Mouse (Mus musculus) forebrain, embryonic 15.5 days (tissue): ENCODE results near the gene Cyth3. TPM values are rescaled to one million over a fixed set of nuclear protein-coding genes. Genes with fewer than 3 reads are reported as not detected.

Experiments used
- ATAC-seq: fragments of 200-750 bp; cut with Nextera tagmentation; replicated peaks from 2 replicates; pipeline ENCODE4 v1.8.0; 2017; ENCODE audit warnings: mild to moderate bottlenecking, moderate TSS enrichment, moderate library complexity
- H3K27ac ChIP-seq: fragments of 300-500 bp; sonication (generic); replicated peaks from 2 replicates; pipeline ENCODE4 v1.5.1; 2015; ENCODE audit warnings: mild to moderate bottlenecking, inconsistent platforms
- H3K27me3 ChIP-seq: fragments of 300-500 bp; sonication (generic); 2 replicates; pipeline ENCODE4 v1.6.1; 2015; ENCODE audit warnings: inconsistent platforms
- H3K36me3 ChIP-seq: fragments of 300-500 bp; sonication (generic); 2 replicates; pipeline ENCODE4 v1.6.1; 2015; ENCODE audit warnings: mild to moderate bottlenecking, inconsistent platforms
- H3K4me1 ChIP-seq: fragments of 300-500 bp; sonication (generic); 2 replicates; pipeline ENCODE4 v1.6.1; 2015; ENCODE audit warnings: inconsistent platforms
- H3K4me2 ChIP-seq: fragments of 300-500 bp; sonication (generic); replicated peaks from 2 replicates; pipeline ENCODE4 v1.6.1; 2015; ENCODE audit warnings: mild to moderate bottlenecking, inconsistent platforms
- H3K4me3 ChIP-seq: fragments of 300-500 bp; sonication (generic); 2 replicates; pipeline ENCODE4 v1.5.1; 2015; ENCODE audit warnings: mild to moderate bottlenecking, inconsistent platforms
- H3K9ac ChIP-seq: fragments of 300-500 bp; sonication (generic); replicated peaks from 2 replicates; pipeline ENCODE4 v1.6.1; 2015; ENCODE audit warnings: mild to moderate bottlenecking, inconsistent platforms
- H3K9me3 ChIP-seq: fragments of 300-500 bp; sonication (generic); 2 replicates; pipeline ENCODE4 v1.6.1; 2016; ENCODE audit warnings: inconsistent platforms
- WGBS: fragments of 180-500 bp; shearing (Covaris S2); methylation state at CpG from one replicate; pipeline ENCODE4 v1.1.7; 2015; ENCODE audit warnings: mixed read lengths; 5-methylcytosine and 5-hydroxymethylcytosine counted together
- polyA plus RNA-seq: library from polyadenylated mRNA; unstranded; fragments of >200 nt; fragmentation: Nextera tagmentation; extraction: Ambion mirVana; gene quantifications from 2 replicates; pipeline ENCODE4 v1.2.1, GENCODE M21; 2015

Gene Cyth3
- polyA plus RNA-seq, 1 experiment from 2014 or later = 42.6 TPM

- Histone ChIP-seq H3K4me2 (no peak overlapping the region), H3K27me3 (no peaks in the 10 kb centered on the region), H3K27ac (no peak overlapping the region), H3K4me1 (peaks cover 8% of the 10 kb centered on the region; the same call in 1 of the 2 replicates), H3K9ac (no peak overlapping the region), H3K9me3 (no peaks in the 10 kb centered on the region), H3K36me3 (no peaks in the 10 kb centered on the region), H3K4me3 (no peak overlapping the region)
- ATAC-seq = no peak
- 89% methylated on average over 11 of the region's 11 CpGs for WGBS
Observed at GRCm38 (mm10) chr5:143593563-143594146, 28.6 kb upstream of the Cyth3 start.

GRCm38 (mm10) chr5:143594291-143595065, 27.8 kb upstream of the Cyth3 start:
- Histone ChIP-seq H3K9ac (no peak overlapping the region), H3K27me3 (no peaks in the 10 kb centered on the region), H3K4me2 (no peak overlapping the region), H3K9me3 (no peaks in the 10 kb centered on the region), H3K36me3 (no peaks in the 10 kb centered on the region), H3K27ac (no peak overlapping the region), H3K4me1 (no peaks in the 10 kb centered on the region), H3K4me3 (no peak overlapping the region)
- WGBS = 86% methylated on average over 3 of the region's 3 CpGs
- ATAC-seq = no peak

GRCm38 (mm10) chr5:143602051-143602450, 20.2 kb upstream of the Cyth3 start:
- Histone ChIP-seq H3K4me3 (no peak overlapping the region), H3K4me2 (no peak overlapping the region), H3K27ac (no peak overlapping the region), H3K27me3 (no peaks in the 10 kb centered on the region), H3K36me3 (no peaks in the 10 kb centered on the region), H3K9ac (no peak overlapping the region), H3K9me3 (no peaks in the 10 kb centered on the region), H3K4me1 (no peaks in the 10 kb centered on the region)
- WGBS = 68% methylated on average over 10 of the region's 10 CpGs
- no peak for ATAC-seq

GRCm38 (mm10) chr5:143604157-143604774, 18.0 kb upstream of the Cyth3 start:
- Histone ChIP-seq H3K9me3 (no peaks in the 10 kb centered on the region), H3K4me3 (no peak overlapping the region), H3K27ac (no peak overlapping the region), H3K27me3 (no peaks in the 10 kb centered on the region), H3K4me1 (no peaks in the 10 kb centered on the region), H3K9ac (no peak overlapping the region), H3K4me2 (no peak overlapping the region), H3K36me3 (no peaks in the 10 kb centered on the region)
- 82% methylated on average over 6 of the region's 7 CpGs for WGBS
- ATAC-seq = no peak

GRCm38 (mm10) chr5:143606756-143607155, 15.5 kb upstream of the Cyth3 start:
- WGBS = 82% methylated on average over 10 of the region's 10 CpGs
- Histone ChIP-seq H3K4me1 (no peaks in the 10 kb centered on the region), H3K9ac (no peak overlapping the region), H3K27me3 (no peaks in the 10 kb centered on the region), H3K4me2 (no peak overlapping the region), H3K9me3 (no peaks in the 10 kb centered on the region), H3K27ac (no peak overlapping the region), H3K36me3 (no peaks in the 10 kb centered on the region), H3K4me3 (no peak overlapping the region)
- no peak for ATAC-seq

GRCm38 (mm10) chr5:143608175-143608574, 14.1 kb upstream of the Cyth3 start:
- Histone ChIP-seq H3K9ac (no peak overlapping the region), H3K4me3 (no peak overlapping the region), H3K27me3 (no peaks in the 10 kb centered on the region), H3K4me1 (no peaks in the 10 kb centered on the region), H3K27ac (no peak overlapping the region; the same call in 1 of the 2 replicates), H3K4me2 (no peak overlapping the region), H3K9me3 (no peaks in the 10 kb centered on the region), H3K36me3 (no peaks in the 10 kb centered on the region)
- 82% methylated on average over 10 of the region's 10 CpGs for WGBS
- ATAC-seq = no peak

- no peak overlapping the region for H3K4me3 ChIP-seq
- ATAC-seq = no peak
- H3K4me1 ChIP-seq = no peaks in the 10 kb centered on the region
- H3K4me2 ChIP-seq = no peak overlapping the region
- H3K9ac ChIP-seq = no peak overlapping the region
- no peaks in the 10 kb centered on the region for H3K9me3 ChIP-seq
- H3K27me3 ChIP-seq = no peaks in the 10 kb centered on the region
- WGBS = 69% methylated on average over 7 of the region's 7 CpGs
- H3K27ac ChIP-seq = no peak overlapping the region
- no peaks in the 10 kb centered on the region for H3K36me3 ChIP-seq
Observed at GRCm38 (mm10) chr5:143611954-143612353, 10.3 kb upstream of the Cyth3 start.

GRCm38 (mm10) chr5:143613265-143613664, 9.0 kb upstream of the Cyth3 start:
- ATAC-seq = no peak
- WGBS = 56% methylated on average over 4 of the region's 4 CpGs
- no peaks in the 10 kb centered on the region for H3K27me3 ChIP-seq
- no peaks in the 10 kb centered on the region for H3K4me1 ChIP-seq
- no peak overlapping the region for H3K27ac ChIP-seq
- no peak overlapping the region for H3K4me2 ChIP-seq
- H3K9ac ChIP-seq = no peak overlapping the region
- H3K9me3 ChIP-seq = no peaks in the 10 kb centered on the region
- H3K4me3 ChIP-seq = no peak overlapping the region
- no peaks in the 10 kb centered on the region for H3K36me3 ChIP-seq

GRCm38 (mm10) chr5:143614519-143614918, 7.7 kb upstream of the Cyth3 start:
- Histone ChIP-seq H3K36me3 (no peaks in the 10 kb centered on the region), H3K27me3 (no peaks in the 10 kb centered on the region), H3K4me2 (no peak overlapping the region), H3K9ac (no peak overlapping the region), H3K27ac (no peak overlapping the region), H3K9me3 (no peaks in the 10 kb centered on the region), H3K4me1 (no peaks in the 10 kb centered on the region), H3K4me3 (no peak overlapping the region)
- WGBS = 78% methylated on average over 5 of the region's 5 CpGs
- no peak for ATAC-seq

- H3K4me1 ChIP-seq = no peaks in the 10 kb centered on the region
- no peak overlapping the region for H3K4me3 ChIP-seq
- no peak overlapping the region for H3K27ac ChIP-seq
- WGBS = 79% methylated on average over 2 of the region's 2 CpGs
- no peaks in the 10 kb centered on the region for H3K36me3 ChIP-seq
- ATAC-seq = no peak
- no peak overlapping the region for H3K4me2 ChIP-seq
- H3K27me3 ChIP-seq = no peaks in the 10 kb centered on the region
- H3K9ac ChIP-seq = no peak overlapping the region
- no peaks in the 10 kb centered on the region for H3K9me3 ChIP-seq
Observed at GRCm38 (mm10) chr5:143615353-143615752, 6.9 kb upstream of the Cyth3 start.

- no peak overlapping the region for H3K9ac ChIP-seq
- H3K36me3 ChIP-seq = no peaks in the 10 kb centered on the region
- no peak overlapping the region for H3K4me2 ChIP-seq
- H3K9me3 ChIP-seq = no peaks in the 10 kb centered on the region
- no peaks in the 10 kb centered on the region for H3K27me3 ChIP-seq
- H3K4me1 ChIP-seq = peaks cover 4% of the 10 kb centered on the region
- WGBS = 90% methylated on average over 4 of the region's 4 CpGs
- no peak for ATAC-seq
- H3K4me3 ChIP-seq = no peak overlapping the region
- no peak overlapping the region for H3K27ac ChIP-seq
Observed at GRCm38 (mm10) chr5:143616116-143616515, 6.1 kb upstream of the Cyth3 start.

- Histone ChIP-seq H3K36me3 (no peaks in the 10 kb centered on the region), H3K4me3 (no peak overlapping the region), H3K27ac (no peak overlapping the region), H3K4me1 (peaks cover 6% of the 10 kb centered on the region), H3K27me3 (no peaks in the 10 kb centered on the region), H3K9ac (no peak overlapping the region), H3K9me3 (no peaks in the 10 kb centered on the region), H3K4me2 (no peak overlapping the region)
- WGBS = 85% methylated on average over 3 of the region's 3 CpGs
- no peak for ATAC-seq
Observed at GRCm38 (mm10) chr5:143616657-143617329, 5.5 kb upstream of the Cyth3 start.
